Mouse (Mus musculus) neural tube, embryonic 13.5 days (tissue): ENCODE measurements at regions not wholly inside any gene's neighbourhood (a gene's known extent, or its start where the extent isn't known, plus 50 kb on each side); places are given as distances from the start of the nearest gene placed in this dataset.

Experiments
- ATAC-seq: fragments of 200-750 bp; cut with Nextera tagmentation; 2 replicates; pipeline ENCODE4 v1.8.0; 2017; ENCODE audit warnings: low read depth, mild to moderate bottlenecking, moderate TSS enrichment, moderate library complexity
- H3K27ac ChIP-seq: fragments of 300-500 bp; sonication (generic); replicated peaks from 2 replicates; pipeline ENCODE4 v1.5.1; 2015; ENCODE audit warnings: moderate library complexity, mild to moderate bottlenecking, inconsistent platforms
- H3K27me3 ChIP-seq: fragments of 300-500 bp; sonication (generic); 2 replicates; pipeline ENCODE4 v1.6.1; 2015; ENCODE audit warnings: mild to moderate bottlenecking, inconsistent platforms
- H3K36me3 ChIP-seq: fragments of 300-500 bp; sonication (generic); 2 replicates; pipeline ENCODE4 v1.6.1; 2015; ENCODE audit warnings: mild to moderate bottlenecking, inconsistent platforms
- H3K4me1 ChIP-seq: fragments of 300-500 bp; sonication (generic); replicated peaks from 2 replicates; pipeline ENCODE4 v1.6.1; 2015; ENCODE audit warnings: inconsistent platforms
- H3K4me2 ChIP-seq: fragments of 300-500 bp; sonication (generic); 2 replicates; pipeline ENCODE4 v1.6.1; 2015; ENCODE audit warnings: inconsistent platforms, mild to moderate bottlenecking, moderate library complexity
- H3K4me3 ChIP-seq: fragments of 300-500 bp; sonication (generic); 2 replicates; pipeline ENCODE4 v1.5.1; 2015; ENCODE audit warnings: mild to moderate bottlenecking, inconsistent platforms
- H3K9ac ChIP-seq: fragments of 300-500 bp; sonication (generic); 2 replicates; pipeline ENCODE4 v1.6.1; 2015; ENCODE audit warnings: moderate library complexity, mild to moderate bottlenecking, inconsistent platforms
- H3K9me3 ChIP-seq: fragments of 300-500 bp; sonication (generic); 2 replicates; pipeline ENCODE4 v1.6.1; 2016; ENCODE audit warnings: inconsistent platforms
- WGBS: fragments of 180-500 bp; shearing (Covaris S2); methylation state at CpG from one replicate; pipeline ENCODE4 v1.1.7; 2015; 5-methylcytosine and 5-hydroxymethylcytosine counted together

- 88% methylated on average over 14 of the region's 14 CpGs for WGBS
- Histone ChIP-seq H3K9ac (no peak overlapping the region), H3K4me3 (no peak overlapping the region), H3K4me2 (no peak overlapping the region), H3K36me3 (no peaks in the 10 kb centered on the region), H3K27me3 (no peaks in the 10 kb centered on the region; the same call in 1 of the 2 replicates), H3K4me1 (peaks cover 9% of the 10 kb centered on the region), H3K9me3 (no peaks in the 10 kb centered on the region), H3K27ac (no peak overlapping the region)
- no peak for ATAC-seq
Measured at GRCm38 (mm10) chr3:52527010-52527754, 259.0 kb downstream of the Foxo1 start.

GRCm38 (mm10) chr3:52522886-52523285, 254.8 kb downstream of the Foxo1 start:
- Histone ChIP-seq H3K27ac (no peak overlapping the region), H3K4me3 (no peak overlapping the region), H3K9me3 (no peaks in the 10 kb centered on the region), H3K27me3 (no peaks in the 10 kb centered on the region; the same call in 1 of the 2 replicates), H3K36me3 (no peaks in the 10 kb centered on the region), H3K9ac (no peak overlapping the region), H3K4me1 (no peaks in the 10 kb centered on the region), H3K4me2 (no peak overlapping the region)
- 81% methylated on average over 12 of the region's 12 CpGs for WGBS
- ATAC-seq, result no peak

DNA sequence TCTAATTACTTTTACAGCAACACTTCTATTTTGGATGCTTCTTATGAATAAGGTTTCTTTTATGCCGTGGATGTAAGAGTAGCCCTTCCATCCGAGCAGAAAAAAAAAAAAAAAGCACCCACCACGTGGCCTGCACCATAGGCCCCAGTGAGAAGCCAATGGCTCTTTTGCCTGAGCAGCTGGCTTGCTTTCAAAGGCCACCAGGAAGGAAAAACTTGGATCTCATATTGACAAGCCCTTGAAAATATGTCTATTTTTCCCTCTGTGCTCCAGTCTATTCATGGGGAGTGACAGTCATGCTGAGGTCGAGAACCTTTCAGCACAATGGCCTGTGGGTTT, 252.4 kb downstream of the Foxo1 start:
- Histone ChIP-seq H3K36me3 (no peaks in the 10 kb centered on the region), H3K4me2 (no peak overlapping the region), H3K9me3 (no peaks in the 10 kb centered on the region), H3K9ac (no peak overlapping the region), H3K27ac (no peak overlapping the region), H3K4me1 (no peaks in the 10 kb centered on the region), H3K27me3 (no peaks in the 10 kb centered on the region; the same call in 1 of the 2 replicates), H3K4me3 (no peak overlapping the region)
- no peak for ATAC-seq
- 51% methylated on average over 4 of the region's 4 CpGs for WGBS

DNA sequence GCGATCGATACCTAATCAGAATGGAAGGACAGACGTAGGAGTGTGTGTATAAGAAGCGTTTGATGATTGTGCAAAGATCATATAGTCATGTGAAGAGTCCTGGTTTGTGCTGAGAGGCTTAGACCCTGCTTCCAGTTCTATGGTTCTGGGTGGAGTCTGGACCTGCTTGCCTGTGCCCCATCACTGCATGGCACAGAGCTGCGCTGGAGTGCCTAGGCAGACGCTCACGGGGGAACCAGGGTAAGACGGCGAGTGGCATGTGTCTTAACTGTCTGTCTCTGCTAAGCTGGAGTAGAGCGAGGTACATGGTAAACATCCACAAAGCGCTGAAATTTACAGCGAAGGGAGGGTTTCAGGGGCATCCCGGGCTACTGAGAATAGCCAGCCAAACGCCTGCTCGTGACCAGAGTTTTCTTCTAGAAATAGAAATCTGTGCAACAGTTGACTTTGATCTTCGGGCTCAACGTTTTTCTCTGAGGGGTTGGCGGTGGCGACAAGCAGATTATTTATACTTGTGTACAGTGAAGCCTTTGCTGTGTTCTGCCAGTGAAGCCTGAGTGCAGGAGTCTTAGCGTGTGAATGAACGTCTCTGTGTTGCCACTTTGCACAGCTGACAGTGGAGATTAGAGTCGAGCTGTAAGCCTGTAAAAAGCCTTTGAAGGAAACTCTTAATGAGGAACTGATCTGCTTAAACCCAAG, 251.9 kb downstream of the Foxo1 start:
- no peak overlapping the region for H3K9ac ChIP-seq
- 75% methylated on average over 22 of the region's 22 CpGs for WGBS
- H3K4me2 ChIP-seq, result no peak overlapping the region
- H3K36me3 ChIP-seq, result no peaks in the 10 kb centered on the region
- ATAC-seq, result no peak
- no peaks in the 10 kb centered on the region for H3K27me3 ChIP-seq
- H3K9me3 ChIP-seq, result no peaks in the 10 kb centered on the region
- H3K4me3 ChIP-seq, result no peak overlapping the region
- no peak overlapping the region for H3K27ac ChIP-seq
- no peaks in the 10 kb centered on the region for H3K4me1 ChIP-seq

GRCm38 (mm10) chr3:52517808-52518207, 249.7 kb downstream of the Foxo1 start:
- WGBS, result 94% methylated on average over 3 of the region's 3 CpGs

DNA sequence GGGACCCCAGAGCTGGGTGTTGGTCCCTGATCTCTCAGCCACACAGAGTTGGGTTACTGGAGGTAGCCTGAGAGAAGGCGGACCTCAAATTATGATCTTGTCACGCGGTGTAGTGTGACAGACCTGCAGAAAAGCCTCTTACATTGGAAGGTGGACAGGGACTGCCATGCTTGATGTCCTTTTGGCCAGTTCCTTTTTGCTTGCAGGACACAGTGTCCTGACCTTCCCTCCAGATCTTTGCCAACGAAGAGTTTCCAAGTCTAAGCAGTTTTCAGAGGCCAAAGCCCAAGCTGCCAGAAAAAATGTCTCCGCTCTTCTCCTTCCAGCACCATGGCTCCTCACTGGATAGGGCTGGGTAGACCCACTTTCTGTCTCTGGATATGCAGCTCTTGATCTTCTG, 248.6 kb downstream of the Foxo1 start:
- Histone ChIP-seq H3K36me3 (no peaks in the 10 kb centered on the region), H3K27me3 (no peaks in the 10 kb centered on the region), H3K4me3 (no peak overlapping the region), H3K27ac (no peak overlapping the region), H3K9ac (no peak overlapping the region), H3K9me3 (no peaks in the 10 kb centered on the region), H3K4me2 (no peak overlapping the region), H3K4me1 (no peaks in the 10 kb centered on the region)
- 94% methylated on average over 5 of the region's 5 CpGs for WGBS
- no peak for ATAC-seq

More at GRCm38 (mm10) chr3:52517808-52518207, 249.7 kb downstream of the Foxo1 start:
- no peak overlapping the region for H3K4me3 ChIP-seq
- no peaks in the 10 kb centered on the region for H3K27me3 ChIP-seq
- ATAC-seq, result no peak
- H3K9ac ChIP-seq, result no peak overlapping the region
- H3K36me3 ChIP-seq, result no peaks in the 10 kb centered on the region
- no peaks in the 10 kb centered on the region for H3K9me3 ChIP-seq
- no peak overlapping the region for H3K27ac ChIP-seq
- no peak overlapping the region for H3K4me2 ChIP-seq
- H3K4me1 ChIP-seq, result no peaks in the 10 kb centered on the region

DNA sequence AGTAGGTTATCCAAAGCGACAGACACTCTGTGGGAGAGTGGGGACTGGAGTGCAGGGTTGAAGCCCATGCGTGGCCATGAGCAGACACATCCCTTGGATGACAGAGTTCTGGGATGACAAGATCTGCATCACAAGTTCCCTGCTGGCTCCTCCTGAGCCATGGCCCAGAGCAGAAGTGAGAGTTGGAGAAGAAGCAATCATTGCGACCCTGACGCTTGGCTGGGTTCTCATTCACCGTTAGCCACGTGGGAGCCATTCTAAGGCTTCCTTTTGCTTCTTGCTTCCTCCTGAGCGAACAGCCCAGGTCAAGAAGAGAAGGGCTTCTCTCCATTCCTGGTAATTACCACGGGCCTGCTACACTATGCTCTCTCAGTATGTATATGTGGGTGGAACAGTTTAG, 244.6 kb downstream of the Foxo1 start:
- H3K9me3 ChIP-seq, result no peaks in the 10 kb centered on the region
- H3K27ac ChIP-seq, result no peak overlapping the region
- no peak overlapping the region for H3K4me2 ChIP-seq
- H3K36me3 ChIP-seq, result no peaks in the 10 kb centered on the region
- H3K9ac ChIP-seq, result no peak overlapping the region
- no peak overlapping the region for H3K4me3 ChIP-seq
- 0 out of 2 replicates have a peak, but pooled peaks cover 5% of the 10 kb centered on the region for H3K4me1 ChIP-seq
- no peaks in the 10 kb centered on the region for H3K27me3 ChIP-seq
- no peak for ATAC-seq
- 89% methylated on average over 8 of the region's 8 CpGs for WGBS

DNA sequence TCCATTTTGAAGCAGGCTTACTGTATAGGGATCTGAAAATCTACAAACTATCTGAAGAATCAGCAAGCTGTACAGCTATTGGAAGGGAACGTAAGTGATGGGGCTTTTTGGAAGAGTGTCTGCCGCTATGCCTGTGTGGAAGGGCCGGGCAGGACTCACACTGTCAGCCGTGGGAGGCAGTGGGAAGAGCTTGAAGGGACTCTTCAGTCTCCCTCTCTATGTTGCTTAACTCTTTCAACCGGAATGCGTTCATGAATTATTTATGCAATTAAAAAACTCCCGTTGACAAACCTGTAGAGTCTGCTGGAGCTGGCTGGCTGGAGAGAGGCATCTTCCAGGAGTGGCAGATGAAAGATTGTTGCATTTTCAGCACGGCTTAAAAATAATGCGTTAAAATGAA, 243.4 kb downstream of the Foxo1 start:
- 0 out of 2 replicates have a peak, but pooled peaks cover 5% of the 10 kb centered on the region for H3K4me1 ChIP-seq
- 0 out of 2 replicates have a peak, but pooled peaks cover 4% of the 10 kb centered on the region for H3K9me3 ChIP-seq
- H3K27ac ChIP-seq, result no peak overlapping the region
- 59% methylated on average over 9 of the region's 9 CpGs for WGBS
- no peak overlapping the region for H3K9ac ChIP-seq
- H3K36me3 ChIP-seq, result no peaks in the 10 kb centered on the region
- H3K4me3 ChIP-seq, result no peak overlapping the region
- no peaks in the 10 kb centered on the region for H3K27me3 ChIP-seq
- no peak overlapping the region for H3K4me2 ChIP-seq
- no peak for ATAC-seq

DNA sequence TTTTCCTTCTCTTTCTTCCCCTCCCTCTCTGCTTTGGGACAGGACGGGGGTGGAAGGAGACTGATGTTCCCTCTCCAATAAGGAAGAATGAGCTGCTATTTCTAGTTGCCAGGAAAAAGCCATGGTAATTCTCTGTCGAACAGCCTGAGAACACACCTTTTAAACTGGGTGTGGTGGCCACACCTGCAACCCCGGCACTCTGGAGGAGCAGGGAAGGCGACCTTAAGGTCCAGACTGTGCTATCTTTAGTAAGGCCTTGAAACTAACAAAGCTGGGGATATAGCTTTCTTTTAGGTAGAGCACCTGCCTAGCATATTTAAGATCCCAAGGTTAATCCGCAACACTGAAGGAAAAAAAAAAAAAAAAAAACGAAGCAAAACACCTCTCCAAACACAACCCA, 242.7 kb downstream of the Foxo1 start:
- 0 out of 2 replicates have a peak, but pooled peaks cover 4% of the 10 kb centered on the region for H3K9me3 ChIP-seq
- H3K27ac ChIP-seq, result no peak overlapping the region
- no peak; the same call in 1 of the 2 replicates for ATAC-seq
- H3K4me1 ChIP-seq, result 0 out of 2 replicates have a peak, but pooled peaks cover 5% of the 10 kb centered on the region
- 77% methylated on average over 6 of the region's 6 CpGs for WGBS
- H3K4me2 ChIP-seq, result peak overlapping the region; percentile 31
- no peaks in the 10 kb centered on the region for H3K27me3 ChIP-seq
- H3K36me3 ChIP-seq, result no peaks in the 10 kb centered on the region
- no peak overlapping the region for H3K9ac ChIP-seq
- no peak overlapping the region for H3K4me3 ChIP-seq

DNA sequence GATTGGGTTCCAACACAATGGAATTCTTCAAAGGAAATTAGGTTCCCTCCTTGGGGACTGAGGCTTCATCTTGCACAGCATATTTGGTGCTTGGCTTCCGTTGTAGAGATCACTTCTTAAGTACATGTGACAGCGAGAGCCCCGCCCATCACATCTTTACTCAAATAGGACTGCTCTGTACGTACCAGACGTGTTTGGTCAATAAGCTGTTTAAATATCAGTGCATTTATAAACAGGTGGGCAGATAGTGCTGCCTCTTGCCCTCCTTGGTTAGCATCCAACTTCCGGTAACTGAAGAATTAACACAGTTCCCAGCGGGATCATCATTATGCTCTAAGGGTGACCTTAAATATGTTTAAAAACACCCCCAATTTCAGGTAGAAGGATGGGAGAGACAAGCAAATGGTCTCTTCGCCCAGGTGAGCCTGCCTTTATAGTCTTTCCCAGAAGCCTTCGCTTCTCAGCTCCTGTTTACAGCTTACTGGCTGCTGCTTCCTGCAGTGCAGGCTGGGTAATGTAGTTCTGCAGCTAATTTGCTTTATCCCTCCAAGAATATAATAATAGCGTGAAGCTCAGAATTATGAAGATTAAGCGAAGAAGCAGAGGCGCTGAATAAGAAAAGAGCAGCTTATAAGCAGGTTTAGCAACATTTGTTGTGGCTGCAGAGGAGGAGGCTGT, 242.1 kb downstream of the Foxo1 start:
- Histone ChIP-seq H3K9ac (no peak overlapping the region), H3K9me3 (0 out of 2 replicates have a peak, but pooled peaks cover 4% of the 10 kb centered on the region), H3K4me1 (0 out of 2 replicates have a peak, but pooled peaks cover 5% of the 10 kb centered on the region), H3K27ac (no peak overlapping the region), H3K4me3 (no peak overlapping the region; the same call in 1 of the 2 replicates), H3K36me3 (no peaks in the 10 kb centered on the region), H3K4me2 (peak overlapping the region; percentile 31), H3K27me3 (no peaks in the 10 kb centered on the region)
- peak; percentile 83 for ATAC-seq
- WGBS, result 69% methylated on average over 12 of the region's 12 CpGs

- Histone ChIP-seq H3K9me3 (0 out of 2 replicates have a peak, but pooled peaks cover 4% of the 10 kb centered on the region), H3K27me3 (no peaks in the 10 kb centered on the region), H3K9ac (no peak overlapping the region), H3K36me3 (no peaks in the 10 kb centered on the region), H3K27ac (no peak overlapping the region), H3K4me1 (no peaks in the 10 kb centered on the region), H3K4me3 (no peak overlapping the region), H3K4me2 (no peak overlapping the region)
- 87% methylated on average over 9 of the region's 9 CpGs for WGBS
- ATAC-seq, result no peak
Measured at GRCm38 (mm10) chr3:52503925-52504324, 235.8 kb downstream of the Foxo1 start.

DNA sequence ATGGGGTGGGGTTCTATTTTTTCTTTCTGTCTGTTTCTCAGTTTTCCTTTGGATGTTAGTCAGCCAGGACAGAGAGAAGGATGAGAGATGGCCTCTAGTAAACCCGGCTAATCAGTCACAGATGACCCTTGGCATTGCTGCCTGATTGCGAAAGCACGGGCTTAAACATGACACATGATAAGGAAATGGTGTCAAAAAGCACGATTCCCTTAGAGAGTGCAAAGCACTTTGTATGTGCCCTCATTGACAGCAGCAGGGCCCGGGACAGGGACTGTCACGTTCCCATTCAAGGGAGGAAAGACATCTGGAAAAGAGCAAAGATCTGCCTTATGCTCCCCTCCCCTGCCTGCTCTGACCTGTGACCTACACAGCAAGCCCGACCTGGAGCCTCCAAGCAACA, 234.1 kb downstream of the Foxo1 start:
- Histone ChIP-seq H3K4me2 (no peak overlapping the region), H3K4me1 (no peaks in the 10 kb centered on the region)
- 68% methylated on average over 7 of the region's 7 CpGs for WGBS

More for the DNA sequence above, 234.1 kb downstream of the Foxo1 start:
- Histone ChIP-seq H3K27ac (no peak overlapping the region), H3K27me3 (no peaks in the 10 kb centered on the region), H3K4me3 (no peak overlapping the region), H3K9me3 (0 out of 2 replicates have a peak, but pooled peaks cover 4% of the 10 kb centered on the region), H3K36me3 (no peaks in the 10 kb centered on the region), H3K9ac (no peak overlapping the region)
- no peak for ATAC-seq
